Mouse (Mus musculus): ENCODE measurements around the gene Pltp.

DNA sequence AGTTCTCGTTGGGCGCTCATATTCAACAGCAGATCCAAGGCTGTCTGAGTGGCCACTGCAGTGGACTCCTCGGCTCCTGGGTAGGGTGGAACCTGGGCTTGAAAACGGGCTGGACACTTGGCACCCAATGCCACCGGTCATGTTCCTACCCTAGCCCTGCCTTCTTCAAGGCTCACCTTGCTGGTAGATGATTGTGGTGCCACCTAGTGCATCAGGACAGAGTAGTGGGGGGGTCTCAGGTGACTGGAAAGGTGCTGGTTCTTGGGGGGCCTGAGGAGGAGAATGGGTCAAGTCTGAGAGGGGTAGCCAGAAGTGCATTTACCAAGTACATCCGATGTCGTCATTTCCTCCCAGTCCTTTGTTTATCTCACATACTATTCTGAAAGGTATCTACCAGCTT, 40.5 kb upstream of the Pltp start:
- TF ChIP-seq CTCF (IDR thresholded peaks at IDR 0.05; ENCODE audit: low read depth, low read length), result no peak
- no peak for TF ChIP-seq POLR2A (IDR thresholded peaks at IDR 0.05; ENCODE audit: insufficient read depth, low read length)

Measured in ES-Bruce4 (cell line).